Mouse (Mus musculus): ENCODE results near the gene Efhc1. TPM values are rescaled to one million over a fixed set of nuclear protein-coding genes. Genes with fewer than 3 reads are reported as not detected.
A peak's percentile ranks its signal among the peaks of the same experiment; 100 is the strongest.

The Efhc1 gene
- polyA plus RNA-seq, 2 experiments from 2014 or later = 0.65 to 1.3 TPM

- peak; percentile 16 for ATAC-seq
Observed at GRCm38 (mm10) chr1:20951799-20952198, 373 bp downstream of the Efhc1 start.

GRCm38 (mm10) chr1:20954876-20955275, 3.5 kb downstream of the Efhc1 start:
- no peak for ATAC-seq

DNA sequence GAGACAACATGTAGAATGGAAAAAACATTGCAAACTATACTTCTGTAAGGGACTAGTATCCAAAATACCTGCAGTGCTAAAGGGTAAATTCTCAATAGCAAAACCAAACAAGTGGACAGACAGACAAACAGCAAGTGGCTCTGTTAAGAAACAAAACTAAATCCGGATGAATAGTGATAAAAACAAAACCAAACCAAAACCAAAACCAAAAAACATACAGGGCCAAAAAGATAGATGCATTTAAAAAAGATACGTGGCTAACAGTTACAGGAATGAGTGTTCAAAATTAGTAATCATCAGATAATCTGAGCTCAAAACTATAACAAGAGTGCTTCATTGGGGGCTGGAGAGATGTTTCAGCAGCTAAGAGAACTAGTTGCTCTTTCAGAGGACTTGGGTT, 18.2 kb downstream of the Efhc1 start:
- peak; percentile 40 for ATAC-seq

DNA sequence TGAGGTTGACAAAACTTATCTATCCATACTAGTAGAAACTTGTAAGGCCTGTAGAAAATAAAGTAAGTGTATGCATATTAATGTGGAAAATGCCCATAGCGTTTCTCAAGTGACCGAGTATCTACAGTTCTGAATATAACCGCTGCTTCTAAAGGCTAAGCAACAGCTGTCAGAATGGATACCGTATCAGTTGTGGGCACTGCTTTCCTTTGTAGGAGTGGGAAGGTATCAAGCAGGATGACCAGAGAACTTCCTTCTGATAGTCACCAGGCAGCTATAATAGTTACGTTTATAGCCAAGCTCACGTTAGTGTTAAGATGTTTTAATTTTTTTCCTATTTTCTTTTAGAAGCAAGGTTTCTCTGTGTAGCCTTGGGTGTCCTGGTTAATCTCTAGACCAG, 22.0 kb downstream of the Efhc1 start:
- no peak for ATAC-seq

DNA sequence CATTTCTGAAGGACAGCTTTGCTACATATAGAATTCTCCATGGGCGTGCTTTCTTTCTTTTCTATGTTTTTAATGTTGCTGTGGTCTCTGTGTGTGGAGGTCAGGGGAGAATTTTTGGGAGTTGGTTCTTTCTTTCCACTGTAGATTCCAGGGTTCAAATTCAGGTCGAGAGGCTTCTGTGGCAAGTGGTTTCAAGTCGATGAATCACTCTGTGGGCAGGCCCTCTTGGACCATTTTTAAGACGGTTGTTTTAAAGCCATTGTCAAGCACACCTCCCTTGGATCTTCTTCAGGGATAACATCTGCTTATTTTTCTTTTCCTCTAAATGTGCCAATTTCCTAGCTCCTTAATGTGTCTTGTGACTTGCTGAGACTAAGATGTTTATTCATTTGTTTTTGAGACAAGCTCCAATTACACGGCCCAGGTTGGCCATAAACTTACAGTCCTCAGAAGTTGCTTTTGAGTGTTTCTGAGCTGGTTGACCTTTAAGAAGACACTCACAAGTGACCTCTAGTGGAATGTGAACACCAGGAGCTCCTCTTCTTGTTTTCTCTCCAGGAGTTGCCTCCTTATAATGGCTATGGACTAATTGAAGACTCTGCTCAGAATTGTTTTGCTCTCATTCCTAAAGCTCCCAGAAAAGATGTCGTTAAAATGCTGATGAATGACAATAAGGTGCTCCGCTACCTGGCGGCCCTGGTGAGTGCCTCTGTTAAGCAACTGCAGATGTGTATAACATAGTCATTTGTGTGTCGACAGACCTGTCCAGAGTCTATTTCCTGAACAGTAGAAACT, 23.1 kb downstream of the Efhc1 start:
- no peak for ATAC-seq

DNA sequence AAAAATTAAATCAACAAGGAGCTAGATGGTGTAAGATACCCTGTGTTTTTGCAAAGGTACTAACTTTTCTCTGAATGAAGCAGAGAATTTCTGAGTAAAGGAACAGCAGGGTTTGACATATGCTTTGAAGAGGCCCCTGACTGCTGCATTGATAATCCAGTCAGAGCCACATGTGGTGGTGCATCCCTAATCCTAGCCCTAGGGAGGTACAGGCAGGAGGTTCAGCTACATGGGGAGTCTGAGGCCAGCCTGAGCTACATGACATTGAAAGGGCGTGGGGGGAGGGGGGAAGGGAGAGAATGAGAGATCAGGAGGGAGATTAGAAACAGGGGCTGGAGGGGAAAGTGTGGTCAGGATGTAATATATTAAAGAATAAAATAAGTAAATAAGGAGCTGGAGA, 29.1 kb downstream of the Efhc1 start:
- ATAC-seq = no peak

DNA sequence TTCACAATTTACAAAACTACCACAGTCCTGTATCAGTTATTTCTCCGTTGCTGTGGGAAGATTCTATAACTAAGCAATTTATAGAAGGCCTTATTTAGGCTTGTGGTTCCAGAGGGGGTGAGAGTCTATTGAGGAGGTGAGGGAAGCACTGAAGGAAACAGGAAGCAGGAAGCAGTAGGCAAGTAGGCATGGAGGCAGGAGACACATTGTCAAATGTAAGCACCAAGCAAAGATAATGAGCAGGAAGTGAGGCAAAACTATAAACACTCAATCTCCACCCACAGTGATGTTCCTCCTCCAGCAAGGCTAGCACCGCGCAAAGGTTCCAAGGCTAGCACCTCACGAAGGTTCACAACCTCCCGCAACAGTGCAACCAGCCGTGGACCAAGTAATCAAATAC, 30.3 kb downstream of the Efhc1 start:
- ATAC-seq = peak; percentile 45

DNA sequence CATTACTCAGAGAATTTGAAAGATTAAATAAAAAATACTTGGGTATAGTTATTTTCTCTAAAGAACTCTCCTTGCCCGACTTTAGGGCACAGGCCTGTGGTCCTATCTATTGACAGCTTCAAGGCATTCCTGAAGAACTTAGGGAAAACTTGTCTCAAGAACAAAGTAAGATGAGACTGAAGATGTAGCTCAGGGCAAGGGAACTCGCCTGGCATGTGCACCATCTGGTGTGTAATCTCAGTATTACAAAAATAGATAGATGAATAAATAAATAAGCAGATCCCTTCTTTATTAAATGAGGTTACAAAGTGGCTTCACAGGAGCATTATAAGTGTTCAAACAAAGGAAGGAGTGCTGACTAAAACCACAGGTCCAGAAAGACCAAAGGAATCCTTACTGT, 32.7 kb downstream of the Efhc1 start:
- no peak for ATAC-seq

GRCm38 (mm10) chr1:20984582-20984981, 33.2 kb downstream of the Efhc1 start:
- ATAC-seq = no peak

GRCm38 (mm10) chr1:20986378-20987056, 35.1 kb downstream of the Efhc1 start:
- ATAC-seq = peak; percentile 33

DNA sequence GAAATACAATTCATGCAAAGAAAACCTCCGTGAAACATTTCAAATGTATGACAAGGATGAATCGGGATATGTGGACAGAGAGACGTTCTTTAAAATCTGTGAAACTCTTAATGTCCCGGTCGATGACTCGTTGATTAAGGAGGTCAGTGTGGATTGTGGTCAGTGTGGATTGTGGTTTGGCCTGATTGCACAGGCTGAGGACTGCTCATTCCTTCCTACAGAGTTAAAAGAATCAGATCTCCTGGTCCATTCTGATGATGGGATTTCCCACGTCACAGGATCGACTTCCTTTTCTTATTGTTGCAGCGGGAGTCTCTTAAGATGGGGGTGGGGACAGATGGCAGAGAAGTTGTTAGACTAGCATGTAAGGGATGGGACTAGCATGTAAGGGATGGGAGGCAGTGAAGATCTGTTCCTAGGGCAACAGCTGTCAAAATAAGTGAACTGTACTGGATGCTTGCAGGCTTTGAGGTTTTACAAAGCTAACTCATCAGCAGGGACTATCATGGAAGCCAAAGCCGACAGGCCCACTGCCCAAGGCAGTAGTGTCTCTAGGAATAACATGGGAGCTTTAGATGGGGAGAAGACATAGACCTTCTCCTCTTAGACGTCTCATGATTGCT, 38.1 kb downstream of the Efhc1 start:
- ATAC-seq = no peak

DNA sequence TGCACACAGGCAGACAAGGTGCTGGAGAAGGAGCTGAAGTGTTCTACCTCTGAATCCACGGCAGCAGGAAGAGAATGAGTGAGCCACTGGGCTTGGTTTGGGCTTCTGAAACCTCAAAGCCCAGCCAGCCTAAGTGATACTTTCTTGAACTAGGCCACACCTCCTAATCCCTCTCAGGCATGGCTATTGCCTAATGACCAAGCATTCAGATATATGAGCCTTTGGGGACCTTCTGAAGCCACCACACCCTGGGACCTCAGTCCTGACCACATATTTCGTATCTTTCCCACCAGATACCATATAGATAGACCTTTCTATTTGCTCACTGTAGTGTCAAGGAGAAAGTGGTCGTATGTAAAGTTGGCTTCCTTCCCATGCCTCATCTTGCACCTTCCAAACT, 42.3 kb downstream of the Efhc1 start:
- ATAC-seq = no peak

DNA sequence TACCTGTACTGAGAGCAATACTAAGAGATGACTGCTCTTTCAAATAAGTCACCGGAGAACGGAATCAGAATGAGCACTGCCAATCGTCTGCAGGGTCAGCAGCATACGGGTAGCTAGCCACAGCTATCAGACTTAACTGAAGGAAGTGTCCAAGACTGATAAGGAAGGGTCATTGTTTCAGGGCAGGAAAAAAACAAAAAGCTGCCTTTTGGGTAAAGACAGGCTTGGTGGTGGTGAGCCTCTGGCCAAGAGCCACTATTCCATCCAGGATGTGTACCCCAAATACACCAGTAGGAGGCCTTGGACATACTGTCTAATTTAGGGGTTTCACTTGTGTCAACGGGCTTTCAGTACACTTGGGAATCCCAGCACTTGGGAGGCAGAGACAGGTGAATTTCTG, 42.9 kb downstream of the Efhc1 start:
- no peak for ATAC-seq

- peak; percentile 72 for ATAC-seq
Observed at GRCm38 (mm10) chr1:20995331-20995986, 44.0 kb downstream of the Efhc1 start.

- no peak for ATAC-seq
Observed at GRCm38 (mm10) chr1:20996603-20997327, 45.3 kb downstream of the Efhc1 start.

DNA sequence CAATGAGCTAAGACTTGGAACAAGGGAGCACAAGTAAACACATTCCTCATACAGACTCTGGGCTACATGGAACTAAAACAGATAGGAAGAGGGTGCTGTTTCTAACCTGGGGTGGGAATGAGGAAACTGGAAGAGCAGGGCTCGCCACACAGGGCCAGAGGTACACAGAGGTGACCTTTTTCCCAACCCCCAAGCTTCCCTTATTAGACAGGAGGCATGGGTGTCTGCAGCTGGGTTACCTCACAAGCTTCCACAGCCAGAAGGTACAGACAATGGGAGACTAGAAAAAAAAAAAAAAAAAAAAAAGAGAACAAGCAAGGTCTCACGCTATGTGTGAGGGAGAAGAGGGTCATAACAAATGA, 45.9 kb downstream of the Efhc1 start:
- no peak for ATAC-seq

GRCm38 (mm10) chr1:20997881-20998389, 46.5 kb downstream of the Efhc1 start:
- no peak for ATAC-seq

GRCm38 (mm10) chr1:21002246-21003142, 51.1 kb downstream of the Efhc1 start:
- ATAC-seq = no peak

GRCm38 (mm10) chr1:21004596-21004995, 53.2 kb downstream of the Efhc1 start:
- ATAC-seq = no peak

DNA sequence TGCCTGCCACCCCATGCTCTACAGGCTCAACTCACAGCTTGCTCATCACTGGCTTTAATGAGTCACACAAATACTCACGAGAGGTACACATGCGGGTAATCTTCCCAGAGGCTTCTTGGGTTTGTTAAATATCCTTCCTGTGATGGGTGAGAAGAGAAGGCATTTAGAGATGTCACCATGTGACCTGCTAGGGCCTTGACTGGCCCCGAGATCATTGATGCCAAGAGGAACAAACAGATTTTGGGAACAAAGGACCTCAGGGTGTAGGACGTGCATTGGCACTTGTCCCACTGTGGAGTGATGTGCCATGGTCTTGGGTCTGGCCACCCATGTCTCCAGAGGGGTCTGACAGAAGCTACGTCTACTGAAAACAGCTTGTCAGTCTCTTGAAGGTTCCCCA, 55.3 kb downstream of the Efhc1 start:
- no peak for ATAC-seq

DNA sequence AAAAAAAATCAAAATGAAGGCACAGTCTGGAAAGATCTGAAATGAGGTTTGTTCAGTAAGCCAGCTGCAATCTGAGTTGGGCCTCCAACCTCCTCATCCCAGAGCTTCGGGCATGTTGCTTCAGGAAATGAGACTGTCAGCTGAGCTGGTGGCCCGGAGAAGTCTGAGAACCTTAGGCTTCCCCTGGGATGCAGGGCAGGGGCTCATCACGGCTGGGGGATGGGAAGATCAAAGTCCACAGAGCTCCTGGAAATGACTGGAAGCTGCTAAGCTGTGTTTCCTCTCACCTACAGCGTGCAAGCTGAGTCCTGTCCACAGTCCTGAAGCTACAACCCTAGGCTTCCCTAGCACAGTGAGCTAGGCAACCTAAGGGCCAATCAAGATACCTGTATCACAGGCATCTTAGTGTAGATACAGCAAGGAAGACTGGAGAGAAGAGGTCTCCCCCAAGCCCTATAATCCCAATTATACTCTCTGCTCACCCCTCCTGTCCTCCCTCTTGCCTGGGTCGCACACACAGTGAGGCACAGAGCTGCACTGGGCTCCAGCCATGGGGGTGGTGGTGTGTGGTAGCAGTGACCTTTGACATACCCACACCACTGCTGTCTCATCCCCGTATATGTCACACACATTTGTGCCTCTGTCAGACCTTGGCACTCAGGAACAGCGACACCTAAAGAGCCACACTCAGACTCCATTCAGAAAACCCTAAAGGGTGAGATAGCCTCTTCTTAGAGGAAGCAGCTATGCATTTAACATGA, 56.7 kb downstream of the Efhc1 start:
- no peak for ATAC-seq

Data from activated CD4-positive, CD25-positive, alpha-beta regulatory T cell, adult 4 months (primary cell).